Mouse (Mus musculus): ENCODE results near the gene Rapgefl1. TPM values are rescaled to one million over a fixed set of nuclear protein-coding genes. Genes with fewer than 3 reads are reported as not detected.

Rapgefl1 gene
- total and polyA plus RNA-seq, 3 experiments = 0.58 to 1.4 TPM; not detected in 1

DNA sequence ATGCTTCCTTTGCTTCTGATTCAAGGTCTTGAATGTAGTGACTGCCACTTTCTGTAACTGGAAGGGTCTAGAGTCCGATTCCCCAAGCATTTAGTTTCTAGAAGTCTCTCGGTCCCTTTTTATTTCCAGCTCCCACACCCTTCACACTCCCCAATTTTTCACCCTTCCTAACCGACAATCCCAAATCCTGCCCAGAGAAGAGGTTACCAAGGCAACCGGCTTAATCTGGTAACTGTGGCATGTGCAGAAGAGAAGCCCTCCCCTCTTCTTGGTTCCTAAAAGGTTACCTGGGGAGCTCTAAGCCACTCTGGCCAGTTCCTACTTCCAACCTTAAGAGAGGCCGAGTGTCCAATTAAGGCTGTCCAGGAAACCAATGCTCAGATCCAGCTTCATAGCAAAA is 1.3 kb upstream of the Rapgefl1 start:
- H3K36me3 ChIP-seq (ENCODE audit: control insufficient read depth in 1 of 2, insufficient read depth in 2 of 2, low read length in 2 of 2) = peaks cover 3 to 22% of the 10 kb centered on the region in 2 experiments
- DNase-seq (ENCODE audit: low read depth, low spot score) = no peak
- TF ChIP-seq TAL1 (IDR thresholded peaks at IDR 0.05; ENCODE audit: low read length) (no peak), E2F4 (IDR thresholded peaks at IDR 0.05; ENCODE audit: borderline replicate concordance, low read depth, low read length) (no peak), POLR2AphosphoS5 (IDR thresholded peaks at IDR 0.05; ENCODE audit: borderline replicate concordance, low read depth, low read length) (no peak), NELFE (IDR thresholded peaks at IDR 0.05; ENCODE audit: low read depth, low read length) (no peak)

GRCm38 (mm10) chr11:98835725-98836124 is 860 bp upstream of the Rapgefl1 start:
- Histone ChIP-seq H3K79me2 (ENCODE audit: control insufficient read depth, insufficient read depth, low read length, poor library complexity) (no peaks in the 10 kb centered on the region; the same call in 1 of the 2 replicates), H3K36me3 (ENCODE audit: control insufficient read depth in 1 of 2, insufficient read depth in 2 of 2, low read length in 2 of 2) (peaks cover 3 to 20% of the 10 kb centered on the region in 2 experiments), H3K4me1 (ENCODE audit: control insufficient read depth in 1 of 2, insufficient read depth in 2 of 2, low read length in 2 of 2) (peaks cover 0 to 5% of the 10 kb centered on the region in 2 experiments; a peak in 1 of 4 replicates), H3K4me3 (ENCODE audit: control insufficient read depth in 1 of 2, insufficient read depth in 1 of 2, low read depth in 2 of 2, low read length in 2 of 2) (no peak overlapping the region), H3K9ac (ENCODE audit: control insufficient read depth, low read depth, low read length, poor library complexity, severe bottlenecking) (no peak overlapping the region), H3K27ac (ENCODE audit: control insufficient read depth, low read depth, low read length) (no peak overlapping the region), H3K27me3 (ENCODE audit: control insufficient read depth in 1 of 2, insufficient read depth in 2 of 2, low read length in 2 of 2) (no peaks in the 10 kb centered on the region), H3K9me3 (replicated peaks; ENCODE audit: insufficient read depth, low read length) (no peaks in the 10 kb centered on the region)
- DNase-seq (ENCODE audit: low read depth, low spot score) = no peak
- TF ChIP-seq TBP (IDR thresholded peaks at IDR 0.05; ENCODE audit: low read depth, low read length) (no peak), MAZ (IDR thresholded peaks at IDR 0.05; ENCODE audit: low read depth, low read length) (no peak), ZC3H11A (IDR thresholded peaks at IDR 0.05; ENCODE audit: low read depth, low read length) (no peak), POLR2AphosphoS2 (IDR thresholded peaks at IDR 0.05; ENCODE audit: low read length) (0 out of 2 replicates have a peak, but pooled peaks have one; percentile 20)

More for the DNA sequence above, 1.3 kb upstream of the Rapgefl1 start:
- Histone ChIP-seq H3K4me1 (ENCODE audit: control insufficient read depth in 1 of 2, insufficient read depth in 2 of 2, low read length in 2 of 2) (peaks cover 0 to 5% of the 10 kb centered on the region in 2 experiments; a peak in 1 of 4 replicates), H3K9ac (ENCODE audit: control insufficient read depth, low read depth, low read length, poor library complexity, severe bottlenecking) (no peak overlapping the region), H3K27me3 (ENCODE audit: control insufficient read depth in 1 of 2, insufficient read depth in 2 of 2, low read length in 2 of 2) (no peaks in the 10 kb centered on the region), H3K4me3 (ENCODE audit: control insufficient read depth in 1 of 2, insufficient read depth in 1 of 2, low read depth in 2 of 2, low read length in 2 of 2) (no peak overlapping the region), H3K27ac (ENCODE audit: control insufficient read depth, low read depth, low read length) (no peak overlapping the region), H3K9me3 (replicated peaks; ENCODE audit: insufficient read depth, low read length) (no peaks in the 10 kb centered on the region), H3K79me2 (ENCODE audit: control insufficient read depth, insufficient read depth, low read length, poor library complexity) (no peaks in the 10 kb centered on the region; the same call in 1 of the 2 replicates)

- Histone ChIP-seq H3K79me2 (ENCODE audit: control insufficient read depth, insufficient read depth, low read length, poor library complexity) (no peaks in the 10 kb centered on the region; the same call in 1 of the 2 replicates), H3K4me3 (ENCODE audit: control insufficient read depth in 1 of 2, insufficient read depth in 1 of 2, low read depth in 2 of 2, low read length in 2 of 2) (peak overlapping the region; percentile 42 to 60), H3K36me3 (ENCODE audit: control insufficient read depth in 1 of 2, insufficient read depth in 2 of 2, low read length in 2 of 2) (peaks cover 3 to 18% of the 10 kb centered on the region in 2 experiments), H3K9ac (ENCODE audit: control insufficient read depth, low read depth, low read length, poor library complexity, severe bottlenecking) (peak overlapping the region; percentile 51), H3K4me1 (ENCODE audit: control insufficient read depth in 1 of 2, insufficient read depth in 2 of 2, low read length in 2 of 2) (peaks cover 0 to 5% of the 10 kb centered on the region in 2 experiments; a peak in 1 of 4 replicates), H3K27ac (ENCODE audit: control insufficient read depth, low read depth, low read length) (no peak overlapping the region), H3K9me3 (replicated peaks; ENCODE audit: insufficient read depth, low read length) (no peaks in the 10 kb centered on the region), H3K27me3 (ENCODE audit: control insufficient read depth in 1 of 2, insufficient read depth in 2 of 2, low read length in 2 of 2) (no peaks in the 10 kb centered on the region)
- TF ChIP-seq ELF1 (IDR thresholded peaks at IDR 0.05; ENCODE audit: low read depth, low read length) (no peak), MAX (IDR thresholded peaks at IDR 0.05; ENCODE audit: low read length) (0 out of 2 replicates have a peak, but pooled peaks have one; percentile 14), ZC3H11A (IDR thresholded peaks at IDR 0.05; ENCODE audit: low read depth, low read length) (no peak)
- no peak for DNase-seq (ENCODE audit: low read depth, low spot score)
Measured at GRCm38 (mm10) chr11:98836128-98836527, 457 bp upstream of the Rapgefl1 start.

Measured in MEL (cell line).